Mouse (Mus musculus): ENCODE measurements around the gene Grpel1. TPM values are rescaled to one million over a fixed set of nuclear protein-coding genes. Genes with fewer than 3 reads are reported as not detected.
A peak's percentile ranks its signal among the peaks of the same experiment; 100 is the strongest.

Gene Grpel1
- polyA plus RNA-seq, 1 experiment = 46.3 TPM

DNA sequence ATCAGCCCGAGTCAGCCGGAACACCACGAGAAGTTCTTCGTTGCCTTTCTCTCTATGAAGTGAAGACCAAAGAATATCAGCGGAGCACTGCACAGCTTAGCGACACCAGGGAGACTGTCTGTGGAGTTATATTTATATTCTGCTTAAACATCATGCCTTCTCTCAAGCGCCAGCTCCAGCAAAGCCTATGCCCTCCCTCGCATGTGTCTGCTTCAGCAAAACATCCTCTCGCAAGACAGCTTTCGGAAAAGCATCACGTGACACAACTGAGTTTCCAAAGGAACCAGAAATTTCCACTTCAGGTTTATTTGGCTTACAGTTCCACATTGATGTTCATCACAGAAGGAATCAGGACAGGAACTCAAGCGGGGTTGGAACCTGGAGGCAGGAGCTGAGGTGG is 16.9 kb upstream of the Grpel1 start:
- H3K79me2 ChIP-seq (ENCODE audit: control insufficient read depth, insufficient read depth) = no peaks in the 10 kb centered on the region
- H3K4me3 ChIP-seq = no peak overlapping the region
- no peak for TF ChIP-seq MAX (IDR thresholded peaks at IDR 0.05; ENCODE audit: low read depth)
- peak; percentile 32 for TF ChIP-seq USF1 (IDR thresholded peaks at IDR 0.05; ENCODE audit: low read depth)
- TF ChIP-seq MYOG (IDR thresholded peaks at IDR 0.05; ENCODE audit: control insufficient read depth in 1 of 3, insufficient read depth in 1 of 3, insufficient read length in 2 of 3, low read depth in 2 of 3) = no peak
- H3K4me2 ChIP-seq (ENCODE audit: low read depth) = no peak overlapping the region
- no peaks in the 10 kb centered on the region for H3K36me3 ChIP-seq (ENCODE audit: control insufficient read depth, insufficient read depth)
- no peak overlapping the region for H3ac ChIP-seq (ENCODE audit: control insufficient read depth, insufficient read length)
- H3K27me3 ChIP-seq (ENCODE audit: control insufficient read depth, insufficient read depth, insufficient read length) = peaks cover 22% of the 10 kb centered on the region

DNA sequence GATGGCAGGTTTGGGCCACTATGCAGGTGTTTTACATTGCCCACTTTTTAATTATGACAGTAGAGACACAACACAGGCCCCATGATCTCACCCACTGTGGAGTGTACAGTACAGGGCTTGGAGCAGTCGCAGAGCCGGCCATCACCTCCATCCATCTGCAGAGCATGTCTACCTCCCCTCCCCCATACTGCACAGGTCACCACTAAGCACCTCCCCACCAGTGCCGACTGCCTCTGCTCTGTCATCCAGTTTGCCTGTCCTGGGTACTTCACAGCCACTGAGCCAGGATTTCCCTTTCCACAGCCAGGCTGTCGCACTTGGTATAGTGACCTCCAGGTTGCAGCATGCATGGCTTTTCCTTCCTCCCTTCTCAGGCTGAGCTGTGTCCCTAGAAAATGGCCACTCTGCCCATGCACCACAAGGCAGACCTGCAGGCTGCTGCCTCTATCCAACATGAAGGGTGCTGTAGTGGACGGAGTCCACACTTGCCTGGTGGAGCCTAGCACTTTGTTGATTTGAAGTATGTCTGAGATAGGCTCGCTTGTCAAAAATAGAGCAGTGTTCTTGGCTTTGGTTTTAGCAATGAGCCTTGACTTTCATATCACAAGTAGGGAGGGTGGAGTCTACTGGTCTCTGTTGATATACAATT is 15.0 kb upstream of the Grpel1 start:
- no peak overlapping the region for H3K4me2 ChIP-seq (ENCODE audit: low read depth)
- no peaks in the 10 kb centered on the region for H3K79me2 ChIP-seq (ENCODE audit: control insufficient read depth, insufficient read depth)
- no peak overlapping the region for H3ac ChIP-seq (ENCODE audit: control insufficient read depth, insufficient read length)
- no peak for TF ChIP-seq CEBPB (IDR thresholded peaks at IDR 0.05; ENCODE audit: insufficient read depth, poor library complexity, severe bottlenecking)
- TF ChIP-seq POLR2A (IDR thresholded peaks at IDR 0.05; ENCODE audit: insufficient read length, low read depth) = no peak
- TF ChIP-seq TCF12 (IDR thresholded peaks at IDR 0.05; ENCODE audit: insufficient read depth, poor library complexity, severe bottlenecking) = no peak
- no peak for TF ChIP-seq SRF (IDR thresholded peaks at IDR 0.05; ENCODE audit: control insufficient read depth, insufficient read length, low read depth)
- TF ChIP-seq USF1 (IDR thresholded peaks at IDR 0.05; ENCODE audit: low read depth) = no peak
- no peak for TF ChIP-seq TCF3 (IDR thresholded peaks at IDR 0.05; ENCODE audit: insufficient read length, low read depth)
- TF ChIP-seq MYOG (IDR thresholded peaks at IDR 0.05; ENCODE audit: control insufficient read depth in 1 of 3, insufficient read depth in 1 of 3, insufficient read length in 2 of 3, low read depth in 2 of 3) = no peak
- no peak for TF ChIP-seq MYOD1 (IDR thresholded peaks at IDR 0.05; ENCODE audit: control insufficient read depth in 1 of 3, insufficient read length in 2 of 3, low read depth in 2 of 3)
- TF ChIP-seq POLR2AphosphoS2 (IDR thresholded peaks at IDR 0.05; ENCODE audit: insufficient read length, low read depth) = no peak
- TF ChIP-seq E2F4 (IDR thresholded peaks at IDR 0.05; ENCODE audit: insufficient read depth) = no peak
- no peak for TF ChIP-seq REST (IDR thresholded peaks at IDR 0.05; ENCODE audit: insufficient read depth, insufficient read length)
- TF ChIP-seq MAX (IDR thresholded peaks at IDR 0.05; ENCODE audit: low read depth) = no peak
- peaks cover 5% of the 10 kb centered on the region for H3K27me3 ChIP-seq (ENCODE audit: control insufficient read depth, insufficient read depth, insufficient read length)
- H3K4me3 ChIP-seq = no peak overlapping the region
- H3K36me3 ChIP-seq (ENCODE audit: control insufficient read depth, insufficient read depth) = no peaks in the 10 kb centered on the region

- H3ac ChIP-seq (ENCODE audit: control insufficient read depth, insufficient read length) = no peak overlapping the region
- TF ChIP-seq TCF12 (IDR thresholded peaks at IDR 0.05; ENCODE audit: insufficient read depth, poor library complexity, severe bottlenecking) (no peak), E2F4 (IDR thresholded peaks at IDR 0.05; ENCODE audit: insufficient read depth) (no peak), MYOG (IDR thresholded peaks at IDR 0.05; ENCODE audit: control insufficient read depth in 1 of 3, insufficient read depth in 1 of 3, insufficient read length in 2 of 3, low read depth in 2 of 3) (no peak), POLR2A (IDR thresholded peaks at IDR 0.05; ENCODE audit: insufficient read length, low read depth) (no peak), POLR2AphosphoS2 (IDR thresholded peaks at IDR 0.05; ENCODE audit: insufficient read length, low read depth) (no peak), USF1 (IDR thresholded peaks at IDR 0.05; ENCODE audit: low read depth) (no peak), CEBPB (IDR thresholded peaks at IDR 0.05; ENCODE audit: insufficient read depth, poor library complexity, severe bottlenecking) (no peak), SRF (IDR thresholded peaks at IDR 0.05; ENCODE audit: control insufficient read depth, insufficient read length, low read depth) (no peak), MAX (IDR thresholded peaks at IDR 0.05; ENCODE audit: low read depth) (no peak), TCF3 (IDR thresholded peaks at IDR 0.05; ENCODE audit: insufficient read length, low read depth) (no peak), REST (IDR thresholded peaks at IDR 0.05; ENCODE audit: insufficient read depth, insufficient read length) (no peak), MYOD1 (IDR thresholded peaks at IDR 0.05; ENCODE audit: control insufficient read depth in 1 of 3, insufficient read length in 2 of 3, low read depth in 2 of 3) (no peak)
- H3K4me2 ChIP-seq (ENCODE audit: low read depth) = no peak overlapping the region
- H3K36me3 ChIP-seq (ENCODE audit: control insufficient read depth, insufficient read depth) = no peaks in the 10 kb centered on the region
- no peaks in the 10 kb centered on the region for H3K27me3 ChIP-seq (ENCODE audit: control insufficient read depth, insufficient read depth, insufficient read length)
- H3K79me2 ChIP-seq (ENCODE audit: control insufficient read depth, insufficient read depth) = no peaks in the 10 kb centered on the region
- no peak overlapping the region for H3K4me3 ChIP-seq
These were observed 13.7 kb upstream of the Grpel1 start for GRCm38 (mm10) chr5:36451119-36451518.

GRCm38 (mm10) chr5:36451872-36452389 is 12.9 kb upstream of the Grpel1 start:
- H3ac ChIP-seq (ENCODE audit: control insufficient read depth, insufficient read length) = no peak overlapping the region
- no peak overlapping the region for H3K4me2 ChIP-seq (ENCODE audit: low read depth)
- TF ChIP-seq MYOG (IDR thresholded peaks at IDR 0.05; ENCODE audit: control insufficient read depth in 1 of 3, insufficient read depth in 1 of 3, insufficient read length in 2 of 3, low read depth in 2 of 3) = no peak
- no peak for TF ChIP-seq CEBPB (IDR thresholded peaks at IDR 0.05; ENCODE audit: insufficient read depth, poor library complexity, severe bottlenecking)
- no peak for TF ChIP-seq USF1 (IDR thresholded peaks at IDR 0.05; ENCODE audit: low read depth)
- no peak for TF ChIP-seq MAX (IDR thresholded peaks at IDR 0.05; ENCODE audit: low read depth)
- TF ChIP-seq TCF3 (IDR thresholded peaks at IDR 0.05; ENCODE audit: insufficient read length, low read depth) = no peak
- TF ChIP-seq POLR2AphosphoS2 (IDR thresholded peaks at IDR 0.05; ENCODE audit: insufficient read length, low read depth) = no peak
- TF ChIP-seq TCF12 (IDR thresholded peaks at IDR 0.05; ENCODE audit: insufficient read depth, poor library complexity, severe bottlenecking) = no peak
- no peaks in the 10 kb centered on the region for H3K36me3 ChIP-seq (ENCODE audit: control insufficient read depth, insufficient read depth)
- H3K27me3 ChIP-seq (ENCODE audit: control insufficient read depth, insufficient read depth, insufficient read length) = no peaks in the 10 kb centered on the region
- H3K4me3 ChIP-seq = no peak overlapping the region
- no peaks in the 10 kb centered on the region for H3K79me2 ChIP-seq (ENCODE audit: control insufficient read depth, insufficient read depth)

- no peak overlapping the region for H3K4me2 ChIP-seq (ENCODE audit: low read depth)
- no peak for TF ChIP-seq REST (IDR thresholded peaks at IDR 0.05; ENCODE audit: insufficient read depth, insufficient read length)
- no peak for TF ChIP-seq POLR2AphosphoS2 (IDR thresholded peaks at IDR 0.05; ENCODE audit: insufficient read length, low read depth)
- no peak for TF ChIP-seq MYOD1 (IDR thresholded peaks at IDR 0.05; ENCODE audit: control insufficient read depth in 1 of 3, insufficient read length in 2 of 3, low read depth in 2 of 3)
- TF ChIP-seq CEBPB (IDR thresholded peaks at IDR 0.05; ENCODE audit: insufficient read depth, poor library complexity, severe bottlenecking) = no peak
- TF ChIP-seq USF1 (IDR thresholded peaks at IDR 0.05; ENCODE audit: low read depth) = no peak
- no peak for TF ChIP-seq TCF12 (IDR thresholded peaks at IDR 0.05; ENCODE audit: insufficient read depth, poor library complexity, severe bottlenecking)
- no peak for TF ChIP-seq SRF (IDR thresholded peaks at IDR 0.05; ENCODE audit: control insufficient read depth, insufficient read length, low read depth)
- TF ChIP-seq E2F4 (IDR thresholded peaks at IDR 0.05; ENCODE audit: insufficient read depth) = no peak
- TF ChIP-seq TCF3 (IDR thresholded peaks at IDR 0.05; ENCODE audit: insufficient read length, low read depth) = no peak
- no peak for TF ChIP-seq MAX (IDR thresholded peaks at IDR 0.05; ENCODE audit: low read depth)
- no peak for TF ChIP-seq MYOG (IDR thresholded peaks at IDR 0.05; ENCODE audit: control insufficient read depth in 1 of 3, insufficient read depth in 1 of 3, insufficient read length in 2 of 3, low read depth in 2 of 3)
- TF ChIP-seq POLR2A (IDR thresholded peaks at IDR 0.05; ENCODE audit: insufficient read length, low read depth) = no peak
- H3K79me2 ChIP-seq (ENCODE audit: control insufficient read depth, insufficient read depth) = no peaks in the 10 kb centered on the region
- H3K27me3 ChIP-seq (ENCODE audit: control insufficient read depth, insufficient read depth, insufficient read length) = no peaks in the 10 kb centered on the region
- no peak overlapping the region for H3K4me3 ChIP-seq
- H3ac ChIP-seq (ENCODE audit: control insufficient read depth, insufficient read length) = no peak overlapping the region
- H3K36me3 ChIP-seq (ENCODE audit: control insufficient read depth, insufficient read depth) = no peaks in the 10 kb centered on the region
These were observed 12.0 kb upstream of the Grpel1 start for GRCm38 (mm10) chr5:36452821-36453220.

Measured in myocyte (in vitro differentiated cells).